Mouse (Mus musculus): ENCODE data around the gene Thsd7b.
"Not testable (repeated sequence)": the region's sequence is repeated elsewhere in the genome, so short reads cannot be mapped to it uniquely, and the experiment has no call there.

Thsd7b gene

GRCm38 (mm10) chr1:129651448-129651847 lies 378.3 kb downstream of the Thsd7b start:
- not testable (repeated sequence) for DNase-seq

GRCm38 (mm10) chr1:129658045-129658444 lies 384.9 kb downstream of the Thsd7b start:
- no peak for DNase-seq

GRCm38 (mm10) chr1:129675878-129676277 lies 402.8 kb downstream of the Thsd7b start:
- no peak for DNase-seq

- DNase-seq: no peak
Observed at GRCm38 (mm10) chr1:129678851-129679250, 405.7 kb downstream of the Thsd7b start.

- DNase-seq: no peak
Observed at GRCm38 (mm10) chr1:129705701-129706100, 432.6 kb downstream of the Thsd7b start.

- no peak for DNase-seq
Observed at GRCm38 (mm10) chr1:129712706-129713105, 439.6 kb downstream of the Thsd7b start.

GRCm38 (mm10) chr1:129713571-129713970 lies 440.5 kb downstream of the Thsd7b start:
- no peak for DNase-seq

- no peak for DNase-seq
Observed at GRCm38 (mm10) chr1:129719592-129719991, 446.5 kb downstream of the Thsd7b start.

GRCm38 (mm10) chr1:129731991-129732390 lies 458.9 kb downstream of the Thsd7b start:
- no peak for DNase-seq

GRCm38 (mm10) chr1:129747595-129747994 lies 474.5 kb downstream of the Thsd7b start:
- no peak for DNase-seq

- no peak for DNase-seq
Observed at GRCm38 (mm10) chr1:129756548-129757240, 483.6 kb downstream of the Thsd7b start.

- DNase-seq: no peak
Observed at GRCm38 (mm10) chr1:129759003-129759402, 485.9 kb downstream of the Thsd7b start.

- no peak for DNase-seq
Observed at GRCm38 (mm10) chr1:129761234-129761633, 488.1 kb downstream of the Thsd7b start.

GRCm38 (mm10) chr1:129764748-129765147 lies 491.6 kb downstream of the Thsd7b start:
- no peak for DNase-seq

GRCm38 (mm10) chr1:129777055-129777454 lies 504.0 kb downstream of the Thsd7b start:
- DNase-seq: no peak

GRCm38 (mm10) chr1:129779506-129779905 lies 506.4 kb downstream of the Thsd7b start:
- DNase-seq: no peak

- no peak for DNase-seq
Observed at GRCm38 (mm10) chr1:129780589-129780988, 507.5 kb downstream of the Thsd7b start.

- no peak for DNase-seq
Observed at GRCm38 (mm10) chr1:129798519-129798918, 525.4 kb downstream of the Thsd7b start.

GRCm38 (mm10) chr1:129826927-129827326 lies 553.8 kb downstream of the Thsd7b start:
- DNase-seq: no peak

- no peak for DNase-seq
Observed at GRCm38 (mm10) chr1:129837324-129837723, 564.2 kb downstream of the Thsd7b start.

- DNase-seq: no peak
Observed at GRCm38 (mm10) chr1:129837776-129838175, 564.7 kb downstream of the Thsd7b start.

- DNase-seq: no peak
Observed at GRCm38 (mm10) chr1:129838486-129838885, 565.4 kb downstream of the Thsd7b start.

GRCm38 (mm10) chr1:129843416-129843815 lies 570.3 kb downstream of the Thsd7b start:
- DNase-seq: no peak

GRCm38 (mm10) chr1:129850007-129850564 lies 577.0 kb downstream of the Thsd7b start:
- DNase-seq: no peak

GRCm38 (mm10) chr1:129867714-129868113 lies 594.6 kb downstream of the Thsd7b start:
- DNase-seq: no peak
